Mouse (Mus musculus) T-helper 17 cell (primary cell): Measurements from ENCODE around the gene Ralbp1.

Experiments used
- in situ Hi-C, 2 experiments: fragments of 300-600 bp; cut with MboI, MseI; formaldehyde crosslinking; loops; 1 replicate in 1 of 2; 2 replicates in 1 of 2; pipeline ENCODE4 v1.15.1; 2025; ENCODE audit warnings: high pct_unique_total_duplicates in 2 of 2

Ralbp1 gene

DNA sequence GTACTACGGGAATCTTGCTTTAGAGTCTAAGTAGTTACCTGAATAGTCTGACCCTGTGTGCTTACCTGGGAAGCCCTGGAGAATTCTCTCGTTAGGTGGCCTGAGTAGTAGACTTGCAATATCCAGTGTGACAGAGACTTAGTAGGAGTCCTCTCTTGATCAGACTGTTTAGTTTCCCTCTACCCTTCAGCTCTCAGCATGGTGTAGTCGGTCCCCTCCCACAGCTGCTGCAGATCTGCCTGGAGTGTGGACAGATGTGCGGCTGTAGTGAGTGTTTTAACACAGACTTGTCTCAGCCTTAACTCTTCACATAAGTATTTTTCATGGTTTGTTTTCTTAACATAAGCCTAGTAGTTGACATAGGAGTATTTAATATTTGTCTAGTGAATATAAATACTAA is 83.6 kb downstream of the Ralbp1 start:
- in situ Hi-C loops, result no loop called here

DNA sequence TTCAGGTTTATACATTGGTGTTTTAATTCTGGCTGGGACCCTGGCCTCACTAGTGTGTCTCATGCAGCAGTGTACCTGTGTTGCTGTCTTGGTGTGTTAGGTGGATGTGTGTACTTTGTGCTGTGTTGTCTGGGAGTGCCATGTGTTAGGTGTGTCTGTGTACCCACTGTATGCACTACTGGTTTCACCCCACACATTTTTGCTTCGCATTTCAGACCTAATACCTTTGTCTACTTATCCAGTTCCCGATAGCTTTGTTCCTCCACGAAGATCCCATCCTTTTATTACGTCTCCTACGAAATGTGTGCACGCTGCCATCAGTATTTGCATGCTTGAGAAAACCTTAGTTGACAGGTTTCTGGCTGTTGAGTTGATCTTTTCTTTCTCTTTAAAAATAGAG is 85.1 kb downstream of the Ralbp1 start:
- in situ Hi-C loops, result no loop called here

DNA sequence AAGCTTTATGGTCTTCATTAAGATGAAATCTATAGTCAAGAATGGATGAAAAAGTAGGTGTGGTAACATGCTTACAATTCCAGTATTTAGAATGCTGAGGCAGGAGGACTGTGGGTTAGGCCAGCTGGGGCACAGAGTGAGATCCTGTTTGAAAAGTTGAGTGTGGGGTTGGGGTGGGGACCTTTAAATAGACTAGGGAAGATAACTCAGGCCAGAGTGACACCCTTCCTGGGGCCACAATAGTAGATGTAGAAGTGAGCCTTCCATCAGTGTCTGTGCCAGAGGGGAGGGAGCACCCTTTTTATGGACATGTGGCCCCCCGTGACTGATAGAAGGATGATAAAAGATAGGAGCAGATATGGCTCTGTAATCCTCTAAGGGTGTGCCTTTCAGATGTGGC is 86.2 kb downstream of the Ralbp1 start:
- in situ Hi-C loops, result no loop called here

DNA sequence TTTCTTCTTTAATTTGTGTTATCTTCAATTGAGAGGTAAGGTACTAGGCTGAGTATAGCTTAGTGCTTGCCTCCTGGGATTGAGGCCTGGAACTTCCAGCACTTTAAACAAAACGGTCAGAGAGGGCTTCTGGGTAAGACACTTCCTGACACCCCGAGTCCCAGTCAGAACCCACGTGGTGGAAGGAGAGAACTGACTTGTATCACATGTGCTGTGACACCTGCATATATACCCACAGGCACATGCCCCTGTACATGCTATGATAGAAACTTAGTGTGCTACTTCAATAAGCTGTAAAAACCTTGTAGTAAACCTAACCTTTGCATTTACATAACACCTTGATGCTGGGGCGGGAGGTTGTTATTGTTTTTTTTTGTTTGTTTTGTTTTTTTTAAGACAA is 87.2 kb downstream of the Ralbp1 start:
- in situ Hi-C loops, result no loop called here
